Mouse (Mus musculus) monocyte, adult 5-6 weeks (primary cell): Measurements from ENCODE around the gene Rbm20. TPM values are rescaled to one million over a fixed set of nuclear protein-coding genes. Genes with fewer than 3 reads are reported as not detected.

Experiments used
- ATAC-seq: fragments of 153-309, 156-312 bp; replicated peaks from 2 replicates; pipeline ENCODE4 v1.8.0; 2017; ENCODE audit warnings: mild to moderate bottlenecking; ENCODE audit not compliant: low TSS enrichment, insufficient number of reproducible peaks, severe bottlenecking, poor library complexity, low FRiP score
- total RNA-seq: library from RNA; stranded (forward); fragments of 200-1000, 200-491, 200-594 nt; gene quantifications from 3 replicates; pipeline ENCODE4 v1.2.3, GENCODE M21; 2017

The Rbm20 gene
- total RNA-seq, 1 experiment from 2014 or later, result not detected

DNA sequence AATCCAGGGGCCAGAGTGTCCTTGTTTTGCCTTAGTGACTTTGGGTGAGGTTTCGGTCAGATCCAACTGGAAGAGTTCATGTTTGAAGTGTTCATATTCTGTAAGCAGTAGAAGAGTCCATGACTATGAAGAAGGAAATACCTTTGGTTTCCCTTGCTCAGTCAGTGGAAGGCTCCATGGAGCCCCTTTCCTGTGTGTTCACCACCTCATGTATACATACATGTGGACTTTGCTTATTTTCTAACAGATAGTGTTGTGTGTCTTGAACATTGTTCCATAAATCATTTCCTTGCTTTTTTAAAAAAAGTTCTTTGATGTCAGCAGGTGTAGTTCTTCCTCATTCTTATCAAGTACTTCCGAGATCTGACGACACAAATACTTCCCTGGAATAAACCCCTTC lies 68.2 kb downstream of the Rbm20 start:
- no peak for ATAC-seq

DNA sequence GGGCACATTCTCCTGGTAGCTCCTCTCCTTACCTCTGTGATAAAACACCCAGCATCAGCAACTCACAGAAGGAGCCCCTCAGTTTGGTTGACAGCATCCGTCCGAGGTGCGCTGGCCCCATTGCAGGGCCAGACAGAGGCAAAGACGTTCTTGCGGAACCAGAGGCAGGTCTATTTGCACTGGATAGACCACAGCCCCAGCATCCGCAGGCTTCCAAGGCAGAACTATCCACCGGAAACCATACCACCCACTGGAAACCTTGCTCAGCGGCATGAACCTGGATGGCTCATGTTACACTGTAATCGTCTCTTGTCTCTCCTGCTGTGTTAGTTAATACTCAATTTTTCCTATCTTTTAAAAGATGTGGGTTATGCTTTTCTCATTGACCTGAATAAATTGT lies 69.0 kb downstream of the Rbm20 start:
- ATAC-seq, result no peak

DNA sequence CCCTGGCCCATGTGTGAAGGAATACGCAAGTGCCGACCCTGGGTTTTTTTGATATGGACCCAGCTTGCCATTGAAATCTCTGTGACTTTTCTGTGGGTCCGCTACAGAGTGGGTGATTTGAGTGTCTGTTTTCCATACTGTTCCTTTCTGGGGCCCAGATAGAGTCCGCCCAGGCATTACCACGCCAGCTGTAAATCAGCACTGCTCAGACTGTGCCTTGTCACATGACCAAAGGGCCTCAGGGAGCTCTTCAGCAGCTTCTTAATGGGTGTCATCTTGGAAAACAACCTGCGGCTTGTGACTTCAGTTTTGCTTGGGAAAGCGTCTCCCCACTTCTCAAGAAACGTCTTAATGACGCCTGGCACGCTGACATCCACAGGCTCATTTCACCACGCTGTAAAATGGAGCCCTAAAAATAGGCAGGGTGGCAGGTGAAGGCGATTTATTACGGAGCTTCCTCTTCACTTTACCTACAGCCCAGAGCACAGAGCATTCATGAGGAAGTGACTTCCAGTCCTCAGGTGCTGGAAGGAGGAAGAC lies 71.2 kb downstream of the Rbm20 start:
- no peak for ATAC-seq

- no peak for ATAC-seq
These were observed 72.2 kb downstream of the Rbm20 start for GRCm38 (mm10) chr19:53749326-53749725.

DNA sequence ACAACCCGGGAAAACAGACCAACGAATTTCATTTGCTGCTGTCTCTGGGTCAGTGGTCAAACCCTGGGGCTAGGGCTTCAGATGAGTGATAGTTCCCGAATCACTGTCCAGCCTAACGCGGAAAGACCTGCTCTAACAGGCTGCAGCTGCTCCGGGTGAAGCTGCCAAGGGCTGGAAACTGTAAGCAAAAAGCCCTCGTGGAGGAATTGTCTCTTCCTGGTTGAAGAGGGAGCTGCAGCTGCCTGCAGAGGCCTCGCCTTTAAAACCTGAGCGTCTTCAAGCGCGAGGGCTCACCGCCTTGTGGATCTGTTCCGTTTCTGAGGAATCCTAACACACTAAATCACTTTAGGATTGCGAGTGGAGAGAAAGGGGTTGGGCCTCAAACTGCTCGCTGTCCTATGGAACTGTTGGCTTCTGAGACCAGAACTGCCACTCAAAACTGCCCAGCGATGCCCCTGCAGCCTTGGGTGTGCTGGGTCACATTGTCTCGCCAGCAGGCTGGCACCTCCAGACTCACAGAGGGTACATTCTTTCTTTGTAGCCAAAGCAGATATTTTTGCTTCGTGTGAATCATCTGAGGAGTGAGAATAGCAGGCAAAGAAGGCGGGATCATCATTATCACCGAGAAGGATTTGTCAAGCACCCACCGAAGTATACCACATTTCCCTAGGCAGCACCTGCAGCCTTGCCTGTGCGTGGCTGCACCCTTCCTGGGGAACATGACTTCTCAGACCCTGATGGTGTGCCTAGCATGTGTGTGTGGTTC lies 74.5 kb downstream of the Rbm20 start:
- ATAC-seq, result no peak

- ATAC-seq, result no peak
These were observed 75.9 kb downstream of the Rbm20 start for GRCm38 (mm10) chr19:53752993-53753392.

- no peak for ATAC-seq
These were observed 77.3 kb downstream of the Rbm20 start for GRCm38 (mm10) chr19:53754421-53754830.

DNA sequence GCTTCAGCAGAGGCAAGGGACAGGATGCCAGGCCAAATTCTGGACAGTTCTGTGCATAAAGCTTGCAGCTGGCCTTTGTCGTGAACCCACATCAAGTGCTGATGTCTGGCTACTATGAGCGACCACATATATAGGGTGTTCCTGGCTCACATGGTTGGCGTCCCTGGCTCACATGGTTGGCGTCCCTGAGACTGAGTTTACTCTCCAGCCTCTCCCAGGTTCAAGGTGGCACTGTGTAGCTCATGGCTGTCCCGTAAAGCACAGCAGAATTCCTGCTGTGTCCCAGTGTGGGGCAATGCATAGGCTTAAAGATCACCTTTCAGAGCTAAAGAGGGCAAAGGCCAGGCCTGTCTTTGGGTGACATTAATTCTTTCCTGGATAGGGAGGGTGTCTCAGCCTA lies 78.2 kb downstream of the Rbm20 start:
- ATAC-seq, result no peak

- no peak for ATAC-seq
These were observed 80.5 kb downstream of the Rbm20 start for GRCm38 (mm10) chr19:53757432-53758109.

- no peak for ATAC-seq
These were observed 81.8 kb downstream of the Rbm20 start for GRCm38 (mm10) chr19:53758881-53759418.

GRCm38 (mm10) chr19:53760125-53761101 lies 83.3 kb downstream of the Rbm20 start:
- ATAC-seq, result no peak

DNA sequence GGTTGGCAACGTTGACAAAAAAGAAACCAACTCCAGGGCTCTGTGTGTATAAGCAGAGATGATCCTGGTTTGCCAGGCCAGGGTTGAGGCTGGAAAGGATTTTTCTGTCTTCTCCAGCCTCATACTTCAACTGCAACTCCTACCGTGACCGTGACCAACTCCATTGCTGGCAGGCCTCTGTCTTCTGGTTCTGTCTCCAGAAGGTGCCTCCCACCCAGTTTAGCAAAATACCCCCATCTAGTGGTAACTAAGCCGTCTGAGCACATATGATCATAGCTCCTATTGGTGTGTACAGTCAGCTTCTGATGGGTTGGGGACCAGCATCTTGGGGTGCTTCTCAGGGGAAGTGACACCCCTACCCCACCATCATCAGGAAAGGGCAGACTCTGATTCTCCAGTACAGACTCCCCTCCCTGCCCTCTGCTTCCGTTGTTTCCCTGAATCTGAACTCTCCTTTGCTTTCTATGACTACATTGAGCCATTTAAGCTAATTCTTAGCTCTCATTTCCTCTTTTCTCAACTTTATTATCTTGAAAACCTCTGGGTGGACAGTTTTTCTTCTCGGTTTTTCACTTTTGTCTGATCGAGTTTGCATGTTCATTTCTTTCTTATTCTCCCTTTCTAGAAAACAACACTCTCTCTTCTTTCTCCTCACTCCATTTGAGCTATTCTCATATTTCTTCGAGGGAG lies 85.8 kb downstream of the Rbm20 start:
- ATAC-seq, result no peak

- ATAC-seq, result no peak
These were observed 87.8 kb downstream of the Rbm20 start for GRCm38 (mm10) chr19:53764688-53765478.

DNA sequence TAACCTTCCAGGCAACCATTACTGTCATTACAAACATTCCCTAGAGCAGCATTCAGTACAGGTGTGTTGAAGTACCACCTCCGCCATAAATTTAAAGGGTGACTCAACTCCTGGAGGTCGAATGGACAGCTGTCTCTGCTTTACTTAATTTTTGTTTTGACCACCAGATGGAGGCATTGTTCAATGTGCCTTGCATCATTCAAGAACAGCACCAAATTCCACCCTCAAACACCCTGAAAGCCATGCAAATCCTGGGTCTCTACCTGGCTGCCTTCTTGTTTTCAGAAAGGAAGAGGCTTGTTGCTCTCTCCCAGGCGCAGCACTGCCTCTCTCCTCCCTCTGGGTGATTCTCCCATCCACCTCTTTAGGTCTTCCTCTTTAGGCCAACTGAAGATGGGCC lies 91.4 kb downstream of the Rbm20 start:
- no peak for ATAC-seq

- ATAC-seq, result no peak
These were observed 97.0 kb downstream of the Rbm20 start for GRCm38 (mm10) chr19:53773937-53774640.

- no peak for ATAC-seq
These were observed 97.7 kb downstream of the Rbm20 start for GRCm38 (mm10) chr19:53774641-53775350.
